Comparison of ENCODE assay signal across 9 mouse cellular contexts in the genomic region with DNA sequence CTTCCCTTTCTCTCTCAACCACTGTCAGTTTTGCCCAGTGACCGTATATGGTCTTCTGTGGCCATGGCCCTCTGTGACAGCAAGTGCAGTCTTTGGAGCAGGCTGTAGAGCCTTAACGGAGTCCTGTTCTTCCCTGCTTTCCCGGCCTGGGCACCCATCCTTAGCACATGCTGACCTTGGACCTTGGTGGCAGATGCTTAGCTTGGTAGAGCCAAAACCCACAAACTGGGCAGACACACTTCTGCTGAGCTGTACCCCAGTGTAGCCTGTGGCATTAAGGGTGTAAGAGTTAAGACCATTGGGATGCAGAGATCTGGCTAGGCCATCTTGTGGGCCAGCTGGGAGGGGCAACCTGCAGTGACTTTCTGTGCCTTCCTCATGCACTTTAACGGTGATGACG. TPM values are rescaled to one million over a fixed set of nuclear protein-coding genes. Genes with fewer than 3 reads are reported as not detected.
DNase-seq lines count a peak whose midpoint lies in the region; ATAC-seq and TF ChIP-seq lines count a peak whose summit lies in the region.
"Had no signal": no experiment of that assay in that cellular context is flagged by ENCODE, and none has a peak within 500 bp of the region (broad histone marks: within the 10 kb centered on the region; RNA-seq: fewer than 3 reads in every experiment).

No protein-coding gene starts in this region.

- no peak for TF ChIP-seq CTCF in left cerebral cortex, adult 2 months (IDR thresholded peaks at IDR 0.05)
- no peak for TF ChIP-seq CTCF in forebrain, postnatal 0 days (IDR thresholded peaks at IDR 0.05; ENCODE audit: low read depth)

- no peak for DNase-seq in forebrain, embryonic 14.5 days (ENCODE audit: low spot score)
- DNase-seq in forebrain, embryonic 11.5 days (ENCODE audit: low spot score), result no peak
- no peak for DNase-seq in left cerebral cortex, adult 2 months (ENCODE audit: extremely low spot score in 1 of 2, low spot score in 2 of 2)
- no peak for DNase-seq in left cerebral cortex, postnatal 4 days
- no peak for DNase-seq in forebrain, postnatal 0 days
- DNase-seq in right cerebral cortex, adult 18-20 months, result no peak

- intact Hi-C loops in left cerebral cortex, adult 2 months (cut with DNase I), result loop anchor here (1.0 kb wide), 1 partner anchor 23 kb away; no protein-coding TSS in a partner anchor
- intact Hi-C loops in left cerebral cortex, postnatal 4 days (cut with DNase I), result no loop called here

- no peak overlapping the region for H3ac ChIP-seq in myocyte (ENCODE audit: control insufficient read depth, insufficient read length)

- no peak for TF ChIP-seq POLR2A in myocyte (IDR thresholded peaks at IDR 0.05; ENCODE audit: insufficient read length, low read depth)

- no peak overlapping the region for H3K9ac ChIP-seq in forebrain, embryonic 14.5 days (ENCODE audit: low read length)
- no peak overlapping the region for H3K9ac ChIP-seq in forebrain, embryonic 11.5 days (ENCODE audit: low read length)
- peak overlapping the region; percentile 22; the same call in 1 of the 2 replicates for H3K9ac ChIP-seq in forebrain, postnatal 0 days

- peaks cover 97% of the 10 kb centered on the region for H3K36me3 ChIP-seq in forebrain, embryonic 14.5 days (ENCODE audit: control insufficient read depth, insufficient read depth, low read length)
- peaks cover 11% of the 10 kb centered on the region; the same call in 1 of the 2 replicates for H3K36me3 ChIP-seq in forebrain, embryonic 11.5 days (ENCODE audit: control insufficient read depth, insufficient read depth, low read length)
- peaks cover 95% of the 10 kb centered on the region for H3K36me3 ChIP-seq in forebrain, postnatal 0 days (ENCODE audit: insufficient read depth)
- peaks cover 30% of the 10 kb centered on the region for H3K36me3 ChIP-seq in myocyte (ENCODE audit: control insufficient read depth, insufficient read depth)

- no peak overlapping the region for H3K4me3 ChIP-seq in forebrain, embryonic 14.5 days (ENCODE audit: low read depth, low read length)
- H3K4me3 ChIP-seq in forebrain, embryonic 11.5 days (ENCODE audit: low read depth, low read length), result no peak overlapping the region
- no peak overlapping the region for H3K4me3 ChIP-seq in left cerebral cortex, adult 2 months
- H3K4me3 ChIP-seq in forebrain, postnatal 0 days (ENCODE audit: low read depth, low read length), result no peak overlapping the region
- no peak overlapping the region for H3K4me3 ChIP-seq in myocyte

- H3K27ac ChIP-seq in forebrain, embryonic 14.5 days (ENCODE audit: low read depth, low read length), result peak overlapping the region; percentile 70; the same call in 1 of the 2 replicates
- no peak overlapping the region for H3K27ac ChIP-seq in forebrain, embryonic 11.5 days (ENCODE audit: low read depth, low read length)
- H3K27ac ChIP-seq in left cerebral cortex, adult 2 months, result peak overlapping the region; percentile 92
- H3K27ac ChIP-seq in forebrain, postnatal 0 days (ENCODE audit: low read depth, low read length), result peak overlapping the region; percentile 85

- H3K4me2 ChIP-seq in forebrain, embryonic 14.5 days (ENCODE audit: low read length), result no peak overlapping the region
- no peak overlapping the region for H3K4me2 ChIP-seq in forebrain, embryonic 11.5 days (ENCODE audit: low read depth, low read length, severe bottlenecking)
- no peak overlapping the region for H3K4me2 ChIP-seq in forebrain, postnatal 0 days (ENCODE audit: low read depth)
- peak overlapping the region; percentile 7 for H3K4me2 ChIP-seq in myocyte (ENCODE audit: low read depth)

- WGBS in forebrain, embryonic 14.5 days, result 84% methylated on average over 5 of the region's 5 CpGs
- 90% methylated on average over 5 of the region's 5 CpGs for WGBS in forebrain, embryonic 11.5 days
- WGBS in forebrain, postnatal 0 days, result 89% methylated on average over 5 of the region's 5 CpGs

- H3K4me1 ChIP-seq in forebrain, embryonic 14.5 days (ENCODE audit: control insufficient read depth, insufficient read depth, low read length), result no peaks in the 10 kb centered on the region
- no peaks in the 10 kb centered on the region for H3K4me1 ChIP-seq in forebrain, embryonic 11.5 days (replicated peaks; ENCODE audit: control insufficient read depth, insufficient read depth, low read length)
- peaks cover 6% of the 10 kb centered on the region; the same call in 1 of the 2 replicates for H3K4me1 ChIP-seq in forebrain, postnatal 0 days (ENCODE audit: insufficient read depth)

- no peak for ATAC-seq in forebrain, embryonic 14.5 days
- ATAC-seq in forebrain, embryonic 11.5 days (replicated peaks; ENCODE audit: low FRiP score), result no peak
- no peak for ATAC-seq in forebrain, postnatal 0 days
- no peak for ATAC-seq in erythroblast, adult 5-6 weeks (replicated peaks; ENCODE audit: low FRiP score, poor library complexity, severe bottlenecking)

- H3K27me3 ChIP-seq in forebrain, embryonic 14.5 days (replicated peaks; ENCODE audit: control insufficient read depth, insufficient read depth, low read length), result no peaks in the 10 kb centered on the region
- no peaks in the 10 kb centered on the region; the same call in 1 of the 2 replicates for H3K27me3 ChIP-seq in forebrain, embryonic 11.5 days (ENCODE audit: control insufficient read depth, insufficient read depth, low read length)
- H3K27me3 ChIP-seq in forebrain, postnatal 0 days (ENCODE audit: insufficient read depth, low read length), result no peaks in the 10 kb centered on the region
- H3K27me3 ChIP-seq in myocyte (ENCODE audit: control insufficient read depth, insufficient read depth, insufficient read length), result no peaks in the 10 kb centered on the region

- no peaks in the 10 kb centered on the region for H3K79me2 ChIP-seq in myocyte (ENCODE audit: control insufficient read depth, insufficient read depth)

- H3K9me3 ChIP-seq in forebrain, embryonic 14.5 days (replicated peaks; ENCODE audit: control insufficient read depth, low read length), result no peaks in the 10 kb centered on the region
- H3K9me3 ChIP-seq in forebrain, embryonic 11.5 days (ENCODE audit: control insufficient read depth, low read length), result no peaks in the 10 kb centered on the region
- H3K9me3 ChIP-seq in forebrain, postnatal 0 days (ENCODE audit: low read length), result no peaks in the 10 kb centered on the region

RNA-seq across cellular contexts. Expression of gene Dot1l, which starts 18.8 kb away (rescaled TPM):
- 13.6 and 19.3 TPM in 2 replicates for polyA plus RNA-seq in forebrain, embryonic 14.5 days (2014; fragmentation: Nextera tagmentation; extraction: Ambion mirVana)
- polyA plus RNA-seq in forebrain, embryonic 11.5 days (2014; fragmentation: Nextera tagmentation; extraction: Ambion mirVana), result 34.5 and 34.9 TPM in 2 replicates
- total RNA-seq in left cerebral cortex, adult 2 months (2021), result 10 to 100 TPM; 64.6 to 75.3 TPM
- 10 to 100 TPM; 62.1 TPM for total RNA-seq in left cerebral cortex, postnatal 4 days (2021)
- 15.9 and 21.7 TPM in 2 replicates for total RNA-seq in forebrain, postnatal 0 days (2014; rRNA removed)
- 5.7 and 8.5 TPM in 2 replicates for polyA plus RNA-seq in forebrain, postnatal 0 days (2015; fragmentation: Nextera tagmentation; extraction: Ambion mirVana)
- polyA plus RNA-seq in myocyte (2012; fragmentation: generic; extraction: Trizol), result 20.6 TPM
- total RNA-seq in erythroblast, adult 5-6 weeks (2015; ENCODE audit: low replicate concordance), result 10.9 and 15.6 TPM in 2 replicates
- total RNA-seq in erythroblast, adult 5-6 weeks (2017; ENCODE audit: low replicate concordance), result 8.0 and 22.9 TPM in 2 replicates

RNA-seq across cellular contexts. Expression of gene Sf3a2, which starts 24.2 kb away (rescaled TPM):
- polyA plus RNA-seq in forebrain, embryonic 14.5 days (2014; fragmentation: Nextera tagmentation; extraction: Ambion mirVana), result 66.6 and 71.7 TPM in 2 replicates
- 116 and 119 TPM in 2 replicates for polyA plus RNA-seq in forebrain, embryonic 11.5 days (2014; fragmentation: Nextera tagmentation; extraction: Ambion mirVana)
- total RNA-seq in left cerebral cortex, adult 2 months (2021), result 10 to 100 TPM; 42.0 to 48.7 TPM
- 10 to 100 TPM; 58.0 to 58.2 TPM for total RNA-seq in left cerebral cortex, postnatal 4 days (2021)
- total RNA-seq in forebrain, postnatal 0 days (2014; rRNA removed), result 20.4 and 20.6 TPM in 2 replicates
- 66.4 and 73.7 TPM in 2 replicates for polyA plus RNA-seq in forebrain, postnatal 0 days (2015; fragmentation: Nextera tagmentation; extraction: Ambion mirVana)
- polyA plus RNA-seq in myocyte (2012; fragmentation: generic; extraction: Trizol), result 93.1 TPM
- 19.6 and 26.5 TPM in 2 replicates for total RNA-seq in erythroblast, adult 5-6 weeks (2015; ENCODE audit: low replicate concordance)
- total RNA-seq in erythroblast, adult 5-6 weeks (2017; ENCODE audit: low replicate concordance), result 7.2 and 11.2 TPM in 2 replicates

RNA-seq across cellular contexts. Expression of gene Plekhj1, which starts 24.6 kb away (rescaled TPM):
- polyA plus RNA-seq in forebrain, embryonic 14.5 days (2014; fragmentation: Nextera tagmentation; extraction: Ambion mirVana), result 140 and 143 TPM in 2 replicates
- 160 and 163 TPM in 2 replicates for polyA plus RNA-seq in forebrain, embryonic 11.5 days (2014; fragmentation: Nextera tagmentation; extraction: Ambion mirVana)
- total RNA-seq in left cerebral cortex, adult 2 months (2021), result 10 to 100 TPM; 68.2 to 71.0 TPM
- 10 to 100 TPM; 73.2 to 86.2 TPM for total RNA-seq in left cerebral cortex, postnatal 4 days (2021)
- total RNA-seq in forebrain, postnatal 0 days (2014; rRNA removed), result 81.1 and 89.0 TPM in 2 replicates
- polyA plus RNA-seq in forebrain, postnatal 0 days (2015; fragmentation: Nextera tagmentation; extraction: Ambion mirVana), result 96.8 and 107 TPM in 2 replicates
- 69.6 TPM for polyA plus RNA-seq in myocyte (2012; fragmentation: generic; extraction: Trizol)
- 24.5 and 45.2 TPM in 2 replicates for total RNA-seq in erythroblast, adult 5-6 weeks (2015; ENCODE audit: low replicate concordance)
- 8.2 and 13.9 TPM in 2 replicates for total RNA-seq in erythroblast, adult 5-6 weeks (2017; ENCODE audit: low replicate concordance)

RNA-seq across cellular contexts. Expression of gene Amh, which starts 31.2 kb away (rescaled TPM):
- polyA plus RNA-seq in forebrain, embryonic 14.5 days (2014; fragmentation: Nextera tagmentation; extraction: Ambion mirVana), result 0.10 TPM in 1 of 2 replicates, not detected in the other
- polyA plus RNA-seq in forebrain, embryonic 11.5 days (2014; fragmentation: Nextera tagmentation; extraction: Ambion mirVana), result 0.15 and 0.16 TPM in 2 replicates
- 1 to 10 TPM; 1.9 to 3.8 TPM for total RNA-seq in left cerebral cortex, adult 2 months (2021)
- 1 to 10 TPM; 1.9 to 2.2 TPM for total RNA-seq in left cerebral cortex, postnatal 4 days (2021)
- 0.62 and 0.69 TPM in 2 replicates for total RNA-seq in forebrain, postnatal 0 days (2014; rRNA removed)
- not detected in 2 replicates for polyA plus RNA-seq in forebrain, postnatal 0 days (2015; fragmentation: Nextera tagmentation; extraction: Ambion mirVana)
- 0.76 TPM for polyA plus RNA-seq in myocyte (2012; fragmentation: generic; extraction: Trizol)
- total RNA-seq in erythroblast, adult 5-6 weeks (2015; ENCODE audit: low replicate concordance), result not detected in 2 replicates
- total RNA-seq in erythroblast, adult 5-6 weeks (2017; ENCODE audit: low replicate concordance), result not detected in 2 replicates
- polyA plus RNA-seq: midbrain, embryonic 16.5 days had no signal

RNA-seq across cellular contexts. Expression of gene Ap3d1, which starts 31.8 kb away (rescaled TPM):
- polyA plus RNA-seq in forebrain, embryonic 14.5 days (2014; fragmentation: Nextera tagmentation; extraction: Ambion mirVana), result 81.0 and 99.5 TPM in 2 replicates
- 84.2 and 86.3 TPM in 2 replicates for polyA plus RNA-seq in forebrain, embryonic 11.5 days (2014; fragmentation: Nextera tagmentation; extraction: Ambion mirVana)
- 100 to 1,000 TPM; 150 to 151 TPM for total RNA-seq in left cerebral cortex, adult 2 months (2021)
- total RNA-seq in left cerebral cortex, postnatal 4 days (2021), result 100 to 1,000 TPM; 142 to 145 TPM
- total RNA-seq in forebrain, postnatal 0 days (2014; rRNA removed), result 137 and 176 TPM in 2 replicates
- polyA plus RNA-seq in forebrain, postnatal 0 days (2015; fragmentation: Nextera tagmentation; extraction: Ambion mirVana), result 63.8 and 87.7 TPM in 2 replicates
- 68.0 TPM for polyA plus RNA-seq in myocyte (2012; fragmentation: generic; extraction: Trizol)
- 12.5 and 27.6 TPM in 2 replicates for total RNA-seq in erythroblast, adult 5-6 weeks (2015; ENCODE audit: low replicate concordance)
- total RNA-seq in erythroblast, adult 5-6 weeks (2017; ENCODE audit: low replicate concordance), result 25.9 and 30.5 TPM in 2 replicates
